Mouse (Mus musculus): Measurements from ENCODE around the gene Slc9a3r2. TPM values are rescaled to one million over a fixed set of nuclear protein-coding genes. Genes with fewer than 3 reads are reported as not detected.

Slc9a3r2 gene
- polyA plus RNA-seq (2015; fragmentation: Nextera tagmentation; extraction: Ambion mirVana) = 21.3 and 23.5 TPM in 2 replicates

- Histone ChIP-seq H3K27ac (peak within 1 kb of the TSS; percentile 37; the same call in 1 of the 2 replicates), H3K36me3 (no peaks in the 10 kb centered on the region), H3K9ac (replicated peaks) (peak within 1 kb of the TSS; percentile 88), H3K4me2 (replicated peaks) (peak within 1 kb of the TSS; percentile 94), H3K4me3 (replicated peaks) (peak within 1 kb of the TSS; percentile 63), H3K4me1 (replicated peaks) (peaks cover 13% of the 10 kb centered on the region), H3K27me3 (peaks cover 41% of the 10 kb centered on the region), H3K9me3 (no peaks in the 10 kb centered on the region)
- ATAC-seq = peak; percentile 70; the same call in 1 of the 2 replicates
- WGBS = 1% methylated on average over 40 of the region's 41 CpGs
Measured at GRCm38 (mm10) chr17:24650070-24650616, at the start of gene Slc9a3r2. Slc9a3r2 (minus strand) TSS chr17:24650327.

- ATAC-seq = no peak
- no peaks in the 10 kb centered on the region; the same call in 1 of the 2 replicates for H3K27me3 ChIP-seq
- no peak overlapping the region for H3K27ac ChIP-seq
- H3K4me2 ChIP-seq (replicated peaks) = no peak overlapping the region
- no peak overlapping the region for H3K4me3 ChIP-seq (replicated peaks)
- no peak overlapping the region for H3K9ac ChIP-seq (replicated peaks)
- H3K4me1 ChIP-seq (replicated peaks) = peaks cover 20% of the 10 kb centered on the region
- WGBS = 85% methylated on average over 2 of the region's 2 CpGs
- no peaks in the 10 kb centered on the region for H3K9me3 ChIP-seq
- H3K36me3 ChIP-seq = peaks cover 49% of the 10 kb centered on the region
Measured at GRCm38 (mm10) chr17:24699473-24699872, 49.3 kb upstream of the Slc9a3r2 start.

GRCm38 (mm10) chr17:24698715-24699114 is 48.6 kb upstream of the Slc9a3r2 start:
- no peaks in the 10 kb centered on the region for H3K9me3 ChIP-seq
- peaks cover 42% of the 10 kb centered on the region for H3K36me3 ChIP-seq
- no peaks in the 10 kb centered on the region; the same call in 1 of the 2 replicates for H3K27me3 ChIP-seq
- no peak for ATAC-seq
- peaks cover 24% of the 10 kb centered on the region for H3K4me1 ChIP-seq (replicated peaks)
- no peak overlapping the region for H3K4me3 ChIP-seq (replicated peaks)
- H3K9ac ChIP-seq (replicated peaks) = 0 out of 2 replicates have a peak overlapping the region, but pooled peaks have one; percentile 19
- 68% methylated on average over 9 of the region's 9 CpGs for WGBS
- H3K27ac ChIP-seq = no peak overlapping the region
- H3K4me2 ChIP-seq (replicated peaks) = no peak overlapping the region

- Histone ChIP-seq H3K27me3 (no peaks in the 10 kb centered on the region; the same call in 1 of the 2 replicates), H3K4me3 (replicated peaks) (no peak overlapping the region), H3K4me2 (replicated peaks) (no peak overlapping the region), H3K36me3 (peaks cover 42% of the 10 kb centered on the region), H3K27ac (no peak overlapping the region), H3K4me1 (replicated peaks) (peaks cover 24% of the 10 kb centered on the region), H3K9ac (replicated peaks) (no peak overlapping the region), H3K9me3 (no peaks in the 10 kb centered on the region)
- WGBS = 22% methylated on average over 5 of the region's 5 CpGs
- ATAC-seq = no peak
Measured at GRCm38 (mm10) chr17:24697985-24698384, 47.9 kb upstream of the Slc9a3r2 start.

DNA sequence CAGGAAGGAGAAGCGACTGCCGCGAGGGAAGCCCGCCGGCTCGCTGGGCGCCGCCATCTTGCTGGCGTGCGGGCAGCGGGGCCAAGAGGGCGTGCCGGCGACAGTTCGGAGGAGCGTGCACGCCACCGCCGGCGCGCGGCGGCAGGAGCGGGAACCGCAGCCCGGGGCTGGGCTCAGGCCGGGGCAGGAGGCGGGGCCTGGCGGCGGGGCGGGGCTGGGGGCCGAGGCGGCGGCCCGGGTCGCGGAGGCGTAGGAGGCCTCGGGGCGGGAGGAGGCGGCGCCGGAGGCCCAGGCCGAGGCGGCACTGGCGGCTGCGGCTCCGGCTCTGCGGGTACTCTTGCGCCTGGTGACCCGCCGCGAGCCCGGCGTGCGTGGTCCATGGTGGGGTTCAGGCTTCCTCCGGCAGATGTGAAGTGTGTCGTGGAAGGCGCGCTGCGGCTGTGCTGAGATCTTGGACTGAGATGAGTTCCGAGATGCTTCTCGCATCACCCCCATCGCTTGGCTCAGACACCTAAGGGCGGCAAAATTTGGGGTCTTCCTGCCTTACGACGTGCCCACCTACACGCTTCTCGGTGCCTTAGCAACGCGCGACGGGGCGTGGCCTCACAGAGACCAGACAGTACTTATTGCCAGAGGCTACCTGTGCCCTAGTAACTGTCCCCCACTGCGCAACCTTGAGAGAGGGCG is 46.0 kb upstream of the Slc9a3r2 start, which contains the start of the genes Gfer and Noxo1:
Gene Gfer, minus strand, starts transcription at position 146 of the 687 bp plus-strand sequence.
Gene Noxo1, plus strand, starts transcription at position 224 of the 687 bp plus-strand sequence.
- Histone ChIP-seq H3K27ac (peak within 1 kb of the TSS; percentile 90), H3K4me3 (replicated peaks) (peak within 1 kb of the TSS; percentile 73), H3K9me3 (no peaks in the 10 kb centered on the region), H3K36me3 (peaks cover 36% of the 10 kb centered on the region), H3K4me1 (replicated peaks) (peaks cover 26% of the 10 kb centered on the region), H3K4me2 (replicated peaks) (peak within 1 kb of the TSS; percentile 68), H3K9ac (replicated peaks) (peak within 1 kb of the TSS; percentile 82), H3K27me3 (peaks cover under 1% of the 10 kb centered on the region)
- WGBS = under 1% methylated on average over 57 of the region's 76 CpGs
- peak; percentile 92 for ATAC-seq

- Histone ChIP-seq H3K27ac (peak overlapping the region; percentile 90), H3K27me3 (peaks cover 8% of the 10 kb centered on the region), H3K4me1 (replicated peaks) (peaks cover 33% of the 10 kb centered on the region), H3K36me3 (peaks cover 29% of the 10 kb centered on the region), H3K9ac (replicated peaks) (peak overlapping the region; percentile 82), H3K4me2 (replicated peaks) (peak overlapping the region; percentile 68), H3K9me3 (no peaks in the 10 kb centered on the region), H3K4me3 (replicated peaks) (peak overlapping the region; percentile 73)
- no peak; the same call in none of the 2 replicates for ATAC-seq
- 8% methylated on average over 45 of the region's 51 CpGs for WGBS
Measured at GRCm38 (mm10) chr17:24695326-24696010, 45.3 kb upstream of the Slc9a3r2 start.

GRCm38 (mm10) chr17:24692385-24692784 is 42.3 kb upstream of the Slc9a3r2 start:
- 90% methylated on average over 5 of the region's 5 CpGs for WGBS
- no peak overlapping the region for H3K4me3 ChIP-seq (replicated peaks)
- ATAC-seq = no peak
- H3K27me3 ChIP-seq = peaks cover 31% of the 10 kb centered on the region
- H3K4me1 ChIP-seq (replicated peaks) = peaks cover 60% of the 10 kb centered on the region
- H3K4me2 ChIP-seq (replicated peaks) = no peak overlapping the region
- H3K9ac ChIP-seq (replicated peaks) = no peak overlapping the region
- H3K36me3 ChIP-seq = peaks cover 17% of the 10 kb centered on the region
- no peak overlapping the region for H3K27ac ChIP-seq
- H3K9me3 ChIP-seq = no peaks in the 10 kb centered on the region

DNA sequence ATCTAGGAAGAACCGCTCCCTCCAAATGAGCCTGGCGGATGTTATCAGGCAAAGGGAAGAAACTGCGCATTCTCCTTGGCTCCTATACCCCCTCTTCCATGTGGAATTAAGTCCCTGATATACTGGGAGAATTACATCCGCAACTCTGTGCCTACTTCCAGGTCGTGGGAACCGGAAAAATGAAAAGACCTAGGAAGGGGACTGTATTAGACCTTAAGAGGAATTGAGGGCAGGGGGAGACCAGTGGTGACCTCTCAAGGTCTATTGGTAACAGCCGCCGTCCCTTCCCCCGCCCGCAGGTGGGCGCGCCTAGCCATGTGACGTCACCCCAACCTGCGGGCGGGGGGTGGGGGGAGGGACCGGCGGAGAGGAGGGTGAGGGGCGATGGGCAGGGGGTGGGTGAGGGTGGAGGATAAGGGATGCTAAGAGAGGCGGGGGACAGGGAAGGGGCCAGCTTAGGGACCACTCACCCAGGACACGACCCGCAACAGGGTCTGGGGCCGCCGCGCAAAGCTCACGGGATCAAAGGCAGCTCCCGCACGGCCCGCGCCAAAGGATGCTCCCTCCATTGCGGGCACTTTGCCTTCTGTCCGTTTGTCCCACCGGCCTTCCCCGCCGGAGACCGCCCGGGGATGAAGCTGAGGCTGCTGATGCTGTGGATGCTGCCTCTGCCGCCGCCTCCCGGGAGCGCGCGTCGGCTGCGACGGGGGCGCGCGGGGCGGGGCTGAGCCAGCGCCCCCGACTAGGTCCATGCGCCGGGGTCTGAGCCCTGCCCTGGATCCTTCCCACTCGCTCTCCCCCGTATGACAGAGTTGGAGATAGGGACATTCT is 39.3 kb upstream of the Slc9a3r2 start, which contains the start of gene Syngr3:
Gene Syngr3, minus strand, starts transcription at position 705 of the 831 bp plus-strand sequence.
- peak within 1 kb of the TSS; percentile 87 for H3K27ac ChIP-seq
- peak; percentile 64 for ATAC-seq
- peak within 1 kb of the TSS; percentile 79 for H3K4me2 ChIP-seq (replicated peaks)
- H3K4me1 ChIP-seq (replicated peaks) = peaks cover 47% of the 10 kb centered on the region
- H3K9ac ChIP-seq (replicated peaks) = peak within 1 kb of the TSS; percentile 93
- H3K36me3 ChIP-seq = peaks cover 25% of the 10 kb centered on the region
- WGBS = 1% methylated on average over 55 of the region's 55 CpGs
- H3K9me3 ChIP-seq = no peaks in the 10 kb centered on the region
- peak within 1 kb of the TSS; percentile 81 for H3K4me3 ChIP-seq (replicated peaks)
- peaks cover 45% of the 10 kb centered on the region for H3K27me3 ChIP-seq

DNA sequence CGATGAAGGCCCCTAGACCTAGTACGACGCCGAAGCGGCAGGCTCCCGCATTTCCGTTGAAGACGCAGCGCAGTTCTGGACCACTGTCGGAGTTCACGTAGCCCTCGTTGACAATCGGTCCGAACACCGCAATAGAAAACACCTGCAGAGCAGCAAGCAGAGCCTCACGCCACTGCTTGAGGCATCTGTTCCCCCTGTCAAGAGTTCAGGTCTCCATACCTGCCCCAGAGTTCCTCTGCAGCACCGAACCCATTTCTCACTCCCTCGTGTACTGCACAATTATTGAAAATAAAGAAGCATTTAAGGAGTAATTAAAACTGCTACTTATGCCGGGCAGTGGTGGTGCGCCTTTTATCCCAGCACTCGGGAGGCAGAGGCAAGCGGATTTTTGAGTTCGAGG is 37.5 kb upstream of the Slc9a3r2 start:
- H3K27ac ChIP-seq = no peak overlapping the region
- H3K9me3 ChIP-seq = no peaks in the 10 kb centered on the region
- H3K4me1 ChIP-seq (replicated peaks) = peaks cover 43% of the 10 kb centered on the region
- H3K4me3 ChIP-seq (replicated peaks) = peak overlapping the region; percentile 81
- H3K27me3 ChIP-seq = peaks cover 45% of the 10 kb centered on the region
- 21% methylated on average over 23 of the region's 23 CpGs for WGBS
- H3K4me2 ChIP-seq (replicated peaks) = peak overlapping the region; percentile 79
- H3K9ac ChIP-seq (replicated peaks) = peak overlapping the region; percentile 46
- H3K36me3 ChIP-seq = peaks cover 20% of the 10 kb centered on the region
- no peak for ATAC-seq

DNA sequence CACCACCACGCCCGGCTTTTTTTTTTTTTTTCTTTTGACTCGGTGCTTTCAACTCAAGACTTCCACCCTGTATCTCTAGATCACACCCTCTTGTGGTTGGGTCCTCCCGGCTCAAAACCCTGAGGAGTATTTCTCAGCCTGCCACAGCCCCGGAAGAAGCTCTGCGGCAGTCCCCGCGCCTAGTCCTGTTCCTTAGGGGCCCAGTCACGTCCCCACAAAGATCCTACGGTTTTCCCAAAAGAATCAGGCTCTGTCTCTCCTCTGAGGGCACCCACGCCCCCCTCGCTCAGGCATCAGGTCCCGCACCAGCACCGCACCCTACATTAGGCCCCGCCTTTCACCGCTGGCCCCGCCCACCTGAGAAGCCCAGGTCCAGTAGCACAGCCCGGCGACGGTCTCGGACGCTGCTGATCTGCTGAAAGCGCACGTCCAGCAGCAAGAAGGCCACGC is 37.0 kb upstream of the Slc9a3r2 start:
- peaks cover 20% of the 10 kb centered on the region for H3K36me3 ChIP-seq
- peaks cover 43% of the 10 kb centered on the region for H3K4me1 ChIP-seq (replicated peaks)
- H3K9ac ChIP-seq (replicated peaks) = peak overlapping the region; percentile 46
- H3K27me3 ChIP-seq = peaks cover 45% of the 10 kb centered on the region
- no peak overlapping the region for H3K27ac ChIP-seq
- no peaks in the 10 kb centered on the region for H3K9me3 ChIP-seq
- H3K4me3 ChIP-seq (replicated peaks) = peak overlapping the region; percentile 81
- ATAC-seq = no peak
- 2% methylated on average over 25 of the region's 25 CpGs for WGBS
- peak overlapping the region; percentile 79 for H3K4me2 ChIP-seq (replicated peaks)

- WGBS = 28% methylated on average over 16 of the region's 16 CpGs
Measured at GRCm38 (mm10) chr17:24686514-24686913, 36.4 kb upstream of the Slc9a3r2 start.

More at GRCm38 (mm10) chr17:24686514-24686913, 36.4 kb upstream of the Slc9a3r2 start:
- Histone ChIP-seq H3K4me3 (replicated peaks) (no peak overlapping the region), H3K36me3 (peaks cover 20% of the 10 kb centered on the region), H3K4me1 (replicated peaks) (peaks cover 43% of the 10 kb centered on the region), H3K9ac (replicated peaks) (no peak overlapping the region), H3K27ac (no peak overlapping the region), H3K9me3 (no peaks in the 10 kb centered on the region), H3K4me2 (replicated peaks) (peak overlapping the region; percentile 19; the same call in 1 of the 2 replicates), H3K27me3 (peaks cover 45% of the 10 kb centered on the region)
- ATAC-seq = no peak

Data from midbrain, embryonic 13.5 days (tissue).